Mouse (Mus musculus): ENCODE measurements around the gene Dnm3.

The Dnm3 gene

GRCm38 (mm10) chr1:162158486-162158885, 319.3 kb downstream of the Dnm3 start:
- no peak for DNase-seq (ENCODE audit: low spot score)

DNA sequence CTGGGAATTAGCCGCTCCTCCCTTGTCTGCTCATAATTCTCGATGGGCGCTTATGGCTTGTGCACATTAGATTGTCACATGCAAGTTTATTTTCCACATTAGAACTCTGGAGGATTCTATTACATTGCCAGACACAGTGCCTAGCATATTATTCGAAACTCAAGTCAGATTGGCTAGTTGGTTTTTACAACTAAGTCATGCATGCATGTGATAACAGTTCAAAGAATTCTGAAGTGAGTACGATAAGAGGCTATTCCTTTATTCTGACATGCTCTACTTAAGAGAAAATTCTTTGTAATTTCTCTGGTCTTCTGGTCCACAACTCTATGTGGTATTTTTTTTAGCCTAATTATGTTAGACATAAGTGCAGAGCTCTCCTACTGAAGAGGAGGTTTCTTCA, 320.2 kb downstream of the Dnm3 start:
- DNase-seq (ENCODE audit: low spot score) = no peak

DNA sequence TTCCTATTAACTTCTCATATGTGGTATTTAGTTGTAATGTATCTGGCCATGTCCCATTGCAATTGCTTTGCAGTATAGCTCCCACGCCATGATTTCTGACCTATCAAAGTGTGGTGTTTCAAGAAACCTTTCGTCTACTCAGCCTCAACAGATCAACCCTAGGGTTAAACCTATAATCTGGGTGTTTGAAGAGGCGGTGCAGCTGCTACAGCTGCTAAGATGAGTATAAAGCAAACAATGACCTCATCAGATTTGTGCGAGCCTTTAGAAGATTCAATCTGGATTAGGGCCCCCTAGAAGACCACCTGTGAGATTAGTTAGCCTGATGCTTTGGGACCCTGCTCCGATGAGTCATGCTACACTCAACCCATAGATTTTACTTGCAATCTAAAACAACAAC, 321.0 kb downstream of the Dnm3 start:
- DNase-seq (ENCODE audit: low spot score) = no peak

GRCm38 (mm10) chr1:162155546-162155945, 322.3 kb downstream of the Dnm3 start:
- DNase-seq (ENCODE audit: low spot score) = no peak

DNA sequence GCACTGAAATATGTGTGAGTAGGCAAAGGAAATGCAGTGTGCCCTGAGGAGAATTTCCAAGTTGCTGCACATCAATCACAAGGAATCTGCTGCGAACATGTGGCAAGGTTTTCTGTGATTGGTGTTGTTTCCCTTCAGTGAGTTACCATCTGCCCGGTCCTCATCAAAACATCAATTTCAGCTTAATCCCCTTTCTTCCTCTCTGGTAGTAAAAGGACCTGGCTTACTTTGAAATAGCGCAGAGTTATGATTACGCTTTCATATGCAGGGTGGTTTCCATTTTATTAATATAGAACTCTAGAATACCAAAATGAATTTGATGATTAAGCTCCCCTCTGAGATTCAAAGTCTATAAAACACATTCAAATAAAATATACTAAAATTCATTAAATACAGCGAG, 324.7 kb downstream of the Dnm3 start:
- DNase-seq (ENCODE audit: low spot score) = no peak

DNA sequence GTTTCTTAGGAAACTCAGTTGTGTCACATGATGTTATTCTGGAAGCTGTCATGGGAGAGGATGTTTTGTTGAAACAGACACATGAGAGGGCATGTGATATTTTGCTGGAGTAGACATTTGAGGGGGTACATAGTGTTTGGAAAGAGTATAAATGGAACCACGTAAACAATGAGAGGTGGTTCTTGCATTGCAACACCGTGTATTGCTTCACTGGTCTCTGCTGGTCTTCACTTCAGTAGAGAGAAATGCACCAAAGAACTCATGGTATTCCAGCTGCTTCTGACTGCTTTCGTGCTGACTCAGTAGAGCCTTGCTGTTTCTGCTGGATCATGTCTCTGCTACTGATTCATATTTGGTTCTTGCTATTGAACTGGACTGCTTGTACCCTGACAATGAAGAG, 328.1 kb downstream of the Dnm3 start:
- no peak for DNase-seq (ENCODE audit: low spot score)

- no peak for DNase-seq (ENCODE audit: low spot score)
Observed at GRCm38 (mm10) chr1:162147554-162147953, 330.3 kb downstream of the Dnm3 start.

DNA sequence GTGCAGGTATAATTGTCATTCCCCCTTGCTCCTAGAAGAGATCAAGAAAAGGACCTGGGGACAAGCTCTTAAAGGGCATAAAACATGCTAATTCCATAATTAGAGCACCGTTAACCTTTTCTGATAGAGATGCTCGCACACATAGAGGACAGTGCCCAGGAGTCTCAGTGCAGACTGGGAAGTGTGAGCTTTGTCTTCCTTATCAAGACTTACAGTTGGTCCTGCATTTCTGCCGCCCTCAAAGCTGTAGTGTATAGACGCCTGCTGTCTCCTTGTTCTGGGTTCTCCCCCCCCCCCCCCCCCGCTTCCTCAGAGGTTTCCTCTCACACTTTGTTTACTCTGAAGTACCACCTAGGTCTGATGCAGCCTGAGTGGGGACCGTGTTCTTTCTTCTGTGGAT, 332.1 kb downstream of the Dnm3 start:
- DNase-seq (ENCODE audit: low spot score) = no peak

DNA sequence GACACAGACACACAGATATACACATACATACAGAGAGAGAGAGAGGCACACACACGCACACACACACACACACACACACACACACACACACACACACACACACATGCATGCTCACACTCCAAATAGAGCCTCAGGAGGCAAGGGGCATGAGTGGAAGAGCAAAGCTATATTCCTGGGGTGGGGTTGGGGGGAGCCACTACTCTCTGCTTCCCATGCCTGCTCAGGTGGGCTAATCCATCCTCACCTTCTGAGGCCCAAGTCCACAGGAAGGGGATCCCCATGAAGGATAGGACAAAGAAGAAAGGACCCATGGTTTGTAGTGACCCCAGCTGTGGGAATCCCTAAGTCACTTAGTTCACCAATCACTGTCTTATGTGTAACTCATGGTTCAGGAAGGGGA, 332.8 kb downstream of the Dnm3 start:
- no peak for DNase-seq (ENCODE audit: low spot score)

DNA sequence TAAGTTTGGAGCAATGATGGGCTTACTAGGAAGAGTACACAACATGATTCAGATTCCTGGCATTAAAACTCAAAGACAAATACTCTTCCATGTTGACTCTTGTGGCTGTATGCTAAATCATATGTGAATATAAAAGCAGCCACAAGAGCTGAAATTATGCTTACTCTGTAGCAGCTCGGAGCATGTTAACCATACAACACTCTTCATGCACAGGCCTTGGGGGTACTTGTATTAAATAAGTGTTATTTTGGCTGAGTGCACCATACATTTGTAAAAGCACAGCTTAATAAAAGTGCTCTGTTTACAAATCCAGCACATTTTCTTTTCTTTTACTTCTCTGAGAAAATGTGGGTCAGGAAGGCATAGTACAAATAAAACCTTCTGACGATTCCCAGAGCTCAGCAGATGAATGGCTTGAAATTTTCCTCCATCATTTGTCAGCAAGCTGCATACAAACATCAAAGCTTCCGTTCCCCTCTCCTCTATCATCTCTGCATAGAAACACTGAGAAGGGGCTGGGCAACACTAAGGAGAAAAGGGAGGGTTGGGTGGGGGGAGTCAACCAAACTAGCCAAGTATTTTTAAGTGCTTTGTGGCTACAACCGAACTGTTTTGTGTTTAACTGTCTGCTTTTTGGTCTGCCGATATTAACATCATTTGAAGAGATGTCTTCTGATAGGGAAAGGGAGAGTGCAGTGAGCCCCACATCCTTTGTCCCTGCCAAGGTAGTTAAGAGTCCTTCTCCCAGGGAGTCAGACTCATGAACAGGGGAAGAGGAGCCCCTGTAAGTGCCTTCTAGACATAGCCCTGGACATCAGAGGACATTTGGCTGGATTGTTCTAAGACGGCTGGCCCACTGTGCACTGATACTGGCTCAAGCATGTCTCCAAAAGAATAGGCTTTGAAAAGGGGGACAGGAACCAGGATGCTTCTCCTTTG, 333.6 kb downstream of the Dnm3 start:
- no peak for DNase-seq (ENCODE audit: low spot score)

DNA sequence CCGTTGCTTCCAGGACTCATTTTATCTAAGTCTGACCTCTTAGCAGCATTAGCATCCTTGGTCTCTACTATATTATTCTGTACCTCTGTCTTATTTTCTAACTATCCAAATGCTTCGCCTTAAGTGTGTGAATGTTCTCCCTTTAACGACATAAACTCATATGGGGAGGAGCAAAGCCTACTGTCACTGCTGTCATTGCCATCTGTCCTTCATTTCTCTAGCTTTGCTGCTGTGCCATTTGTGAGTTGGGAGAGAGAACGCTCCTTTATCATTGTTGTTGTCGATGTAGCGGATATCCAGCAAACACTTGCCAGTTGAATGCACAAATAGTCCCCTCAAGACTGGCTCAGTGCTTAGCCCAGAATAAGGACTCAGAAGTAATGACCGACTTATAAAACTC, 335.5 kb downstream of the Dnm3 start:
- peak; percentile 40 for DNase-seq (ENCODE audit: low spot score)

GRCm38 (mm10) chr1:162136328-162136727, 341.5 kb downstream of the Dnm3 start:
- no peak for DNase-seq (ENCODE audit: low spot score)

DNA sequence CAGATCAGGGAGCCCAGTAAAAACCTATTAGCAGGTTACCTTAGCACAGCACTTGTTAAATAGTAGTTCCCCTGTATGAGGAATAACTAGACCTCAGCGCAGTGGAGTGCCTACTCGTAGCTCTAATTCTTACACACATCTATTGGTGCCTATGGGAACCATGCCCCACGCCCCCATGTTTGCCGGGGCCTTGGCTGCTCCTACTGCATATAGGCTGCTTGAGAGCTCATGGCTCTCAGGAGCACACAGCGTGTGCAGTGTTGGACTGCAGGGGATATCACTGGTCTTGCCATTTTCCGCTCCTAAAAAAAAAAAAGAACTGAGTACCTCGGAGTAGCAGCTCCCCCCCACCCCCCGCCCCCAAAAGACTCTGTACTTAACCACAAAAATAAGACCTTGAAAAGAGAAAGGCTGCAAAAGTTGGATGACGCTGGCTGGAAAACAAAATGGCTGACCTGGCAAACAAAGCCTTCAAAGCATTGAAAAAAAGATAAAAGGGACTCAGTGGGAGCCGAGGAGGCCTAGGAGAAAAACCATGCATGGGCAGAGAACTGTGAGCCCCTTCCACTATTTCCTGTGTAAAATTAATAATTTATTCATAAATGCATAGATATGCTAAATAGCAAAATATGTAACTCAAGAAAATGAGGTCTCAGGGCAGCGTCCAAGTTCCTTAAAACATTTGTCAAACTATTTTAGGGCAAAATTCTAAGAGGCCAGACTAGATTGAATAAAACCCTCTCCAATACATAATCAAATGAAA, 342.2 kb downstream of the Dnm3 start:
- DNase-seq (ENCODE audit: low spot score) = no peak

GRCm38 (mm10) chr1:162134651-162135066, 343.2 kb downstream of the Dnm3 start:
- no peak for DNase-seq (ENCODE audit: low spot score)

DNA sequence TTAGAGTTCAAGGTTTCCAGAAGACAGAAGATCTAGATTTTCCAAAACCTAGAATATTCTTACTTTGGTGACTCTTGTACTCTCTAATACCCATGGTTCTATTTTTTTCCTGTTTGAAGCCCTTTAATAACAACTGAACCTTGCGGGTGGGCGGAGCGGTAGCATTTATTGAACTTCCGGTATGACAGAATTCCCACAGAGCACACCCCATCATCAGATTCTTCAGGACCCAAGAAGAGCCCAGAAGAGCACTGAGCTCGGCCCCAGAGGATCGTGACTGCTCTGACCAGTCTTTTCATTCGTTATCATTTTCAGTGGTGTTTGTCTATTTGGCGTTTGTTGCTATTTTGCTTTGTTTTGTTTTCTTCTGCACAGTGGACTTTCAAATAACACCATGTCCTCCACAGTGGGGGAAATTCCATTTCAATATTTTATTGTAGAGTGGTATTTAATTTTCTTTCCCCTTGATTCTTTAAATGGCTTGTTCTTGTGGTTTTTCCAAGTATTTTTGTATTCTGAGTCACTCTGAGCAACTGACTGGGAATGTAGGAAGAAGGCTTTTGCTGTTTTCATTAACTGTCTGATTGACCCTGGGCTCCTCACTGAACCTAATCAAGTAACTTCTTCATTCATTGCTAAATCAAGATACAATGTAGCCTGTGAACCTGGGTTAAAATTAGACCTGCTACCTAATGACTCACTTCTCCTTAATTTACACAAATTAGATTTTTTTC, 344.8 kb downstream of the Dnm3 start:
- no peak for DNase-seq (ENCODE audit: low spot score)

GRCm38 (mm10) chr1:162126856-162127792, 350.7 kb downstream of the Dnm3 start:
- DNase-seq (ENCODE audit: low spot score) = no peak

- no peak for DNase-seq (ENCODE audit: low spot score)
Observed at GRCm38 (mm10) chr1:162124396-162124795, 353.4 kb downstream of the Dnm3 start.

DNA sequence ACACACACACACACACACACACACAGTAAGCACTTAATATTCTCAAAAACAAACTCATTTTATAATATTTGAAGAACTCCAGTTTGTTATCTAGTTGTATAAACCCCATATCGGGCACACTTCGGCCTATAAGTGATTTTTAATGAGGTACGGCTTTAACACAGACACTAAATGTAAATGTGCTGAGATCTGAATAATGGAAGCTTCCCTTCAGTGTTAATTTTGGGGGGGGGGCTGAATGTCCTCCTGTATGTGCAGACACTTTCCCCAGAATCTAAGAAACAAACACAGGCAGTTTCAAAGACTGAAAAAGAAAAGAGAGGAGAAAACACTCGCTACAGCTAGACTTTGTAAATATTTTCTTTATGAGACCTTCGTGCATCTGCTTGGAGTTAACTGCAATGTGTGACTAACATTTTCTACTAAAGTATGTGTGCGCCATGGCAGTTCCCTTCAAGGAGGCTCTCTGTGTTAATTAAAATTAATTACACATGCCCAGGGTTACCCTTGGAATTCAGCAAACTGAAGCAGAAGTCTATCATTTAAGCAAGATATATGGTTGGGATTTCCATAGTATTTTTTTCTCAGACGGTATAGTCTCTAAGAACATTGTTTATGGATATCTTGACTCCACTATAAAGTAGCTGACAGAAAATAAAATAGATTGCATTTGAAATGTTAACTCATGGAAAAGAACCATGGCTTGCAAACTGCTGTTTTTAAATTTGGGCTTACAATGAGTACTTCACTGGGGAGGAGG, 356.2 kb downstream of the Dnm3 start:
- DNase-seq (ENCODE audit: low spot score) = no peak

- no peak for DNase-seq (ENCODE audit: low spot score)
Observed at GRCm38 (mm10) chr1:162109437-162109813, 368.4 kb downstream of the Dnm3 start.

DNA sequence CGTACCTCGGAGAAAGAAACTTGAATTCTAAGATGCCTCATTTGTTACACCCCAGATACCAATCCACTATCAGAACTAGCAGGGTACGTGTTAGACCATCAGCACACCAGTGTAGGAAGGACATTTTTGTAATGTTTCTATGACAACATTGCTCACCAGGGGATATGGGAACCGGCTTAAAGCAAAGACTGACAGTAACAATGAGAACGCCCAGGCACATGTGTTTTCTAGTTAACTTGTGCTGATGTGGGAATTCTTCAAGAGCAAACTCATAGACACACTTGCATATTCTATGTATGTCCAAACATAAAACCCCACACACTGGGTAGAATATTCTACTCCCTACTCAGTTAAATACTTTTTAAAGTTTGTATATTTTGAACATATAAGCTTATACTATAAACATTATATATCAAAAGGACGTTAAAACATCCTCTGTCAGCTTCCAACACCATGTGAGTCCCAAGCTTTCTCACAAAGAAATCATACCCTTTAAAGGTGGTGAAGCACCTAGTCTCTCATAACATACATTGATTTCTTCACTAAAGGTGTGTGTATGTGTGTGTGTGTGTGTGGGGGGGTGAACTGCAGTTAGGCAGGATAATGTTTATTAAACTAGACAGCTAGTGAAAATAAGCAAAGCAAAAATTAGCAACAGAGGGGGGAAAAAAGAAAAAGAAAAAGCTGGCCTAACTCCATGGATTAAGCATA, 369.0 kb downstream of the Dnm3 start:
- no peak for DNase-seq (ENCODE audit: low spot score)
